Mouse (Mus musculus): ENCODE data around the gene Bud31.

GRCm38 (mm10) chr5:145120921-145121320 is 19.2 kb upstream of the Bud31 start:
- no peak for TF ChIP-seq POLR2A (IDR thresholded peaks at IDR 0.05; ENCODE audit: control insufficient read depth, low read depth, low read length)
- no peak for TF ChIP-seq CTCF (IDR thresholded peaks at IDR 0.05; ENCODE audit: control insufficient read depth, insufficient read depth, insufficient replicate concordance, low read depth, low read length)
